Mouse (Mus musculus) kidney, adult 2 months (tissue): Measurements from ENCODE around the gene Stard10.

Experiments
- CTCF ChIP-seq: fragments of 200-500 bp; conservative IDR thresholded peaks from 2 replicates; pipeline ENCODE4 v1.5.1; 2011; ENCODE audit warnings: low read depth, mild to moderate bottlenecking, control low read depth, low read length, moderate library complexity, mixed read lengths; ENCODE audit not compliant: insufficient read depth, insufficient read length
- POLR2A ChIP-seq: fragments of 200-500 bp; IDR thresholded peaks from one replicate; pipeline ENCODE4 v1.6.1; 2011; ENCODE audit warnings: low read depth, low read length, control low read depth

- TF ChIP-seq POLR2A (no peak), CTCF (no peak)
Measured at GRCm38 (mm10) chr7:101360406-101360805, 43.5 kb downstream of the Stard10 start.
